Mouse (Mus musculus) midbrain, embryonic 11.5 days (tissue): ENCODE data around the gene Lrch3. TPM values are rescaled to one million over a fixed set of nuclear protein-coding genes. Genes with fewer than 3 reads are reported as not detected.
"Not testable (repeated sequence)": the region's sequence is repeated elsewhere in the genome, so short reads cannot be mapped to it uniquely, and the experiment has no call there.

Experiments
- ATAC-seq: fragments of 200-750 bp; cut with Nextera tagmentation; 2 replicates; pipeline ENCODE4 v1.8.0; 2017; ENCODE audit warnings: moderate TSS enrichment, moderate library complexity; ENCODE audit not compliant: low FRiP score
- DNase-seq: peaks from one replicate; pipeline ENCODE4 v3.0.0; 2015; ENCODE audit warnings: low spot score; ENCODE audit errors: missing footprints
- H3K27ac ChIP-seq: fragments of 300-500 bp; sonication (generic); 2 replicates; pipeline ENCODE4 v1.5.1; 2014; ENCODE audit warnings: low read depth, low read length
- H3K27me3 ChIP-seq: fragments of 300-500 bp; sonication (generic); 2 replicates; pipeline ENCODE4 v1.6.1; 2014; ENCODE audit warnings: mild to moderate bottlenecking, low read length, moderate library complexity, mixed read lengths; ENCODE audit not compliant: control insufficient read depth, insufficient read depth
- H3K36me3 ChIP-seq: fragments of 300-500 bp; sonication (generic); 2 replicates; pipeline ENCODE4 v1.6.1; 2014; ENCODE audit warnings: mild to moderate bottlenecking, low read length, moderate library complexity, mixed read lengths; ENCODE audit not compliant: control insufficient read depth, insufficient read depth
- H3K4me1 ChIP-seq: fragments of 300-500 bp; sonication (generic); 2 replicates; pipeline ENCODE4 v1.6.1; 2014; ENCODE audit warnings: low read length; ENCODE audit not compliant: control insufficient read depth, insufficient read depth
- H3K4me2 ChIP-seq: fragments of 300-500 bp; sonication (generic); 2 replicates; pipeline ENCODE4 v1.6.1; 2014; ENCODE audit warnings: mild to moderate bottlenecking, moderate library complexity
- H3K4me3 ChIP-seq: fragments of 300-500 bp; sonication (generic); 2 replicates; pipeline ENCODE4 v1.5.1; 2014; ENCODE audit warnings: low read depth, low read length
- H3K9ac ChIP-seq: fragments of 300-500 bp; sonication (generic); 2 replicates; pipeline ENCODE4 v1.6.1; 2014; ENCODE audit warnings: low read length
- H3K9me3 ChIP-seq: fragments of 300-500 bp; sonication (generic); 2 replicates; pipeline ENCODE4 v1.6.1; 2016; ENCODE audit warnings: low read length; ENCODE audit not compliant: control insufficient read depth
- WGBS: fragments of 180-500 bp; shearing (Covaris S2); extraction: QIAGEN DNeasy Blood & Tissue Kit; methylation state at CpG from one replicate; pipeline ENCODE4 v1.1.7; 2014; 5-methylcytosine and 5-hydroxymethylcytosine counted together
- polyA plus RNA-seq: library from polyadenylated mRNA; unstranded; fragments of >200 nt; fragmentation: Nextera tagmentation; extraction: Ambion mirVana; gene quantifications from 2 replicates; pipeline ENCODE4 v1.2.1, GENCODE M21; 2014

Lrch3 gene
- polyA plus RNA-seq = 33.7 and 37.9 TPM in 2 replicates

DNA sequence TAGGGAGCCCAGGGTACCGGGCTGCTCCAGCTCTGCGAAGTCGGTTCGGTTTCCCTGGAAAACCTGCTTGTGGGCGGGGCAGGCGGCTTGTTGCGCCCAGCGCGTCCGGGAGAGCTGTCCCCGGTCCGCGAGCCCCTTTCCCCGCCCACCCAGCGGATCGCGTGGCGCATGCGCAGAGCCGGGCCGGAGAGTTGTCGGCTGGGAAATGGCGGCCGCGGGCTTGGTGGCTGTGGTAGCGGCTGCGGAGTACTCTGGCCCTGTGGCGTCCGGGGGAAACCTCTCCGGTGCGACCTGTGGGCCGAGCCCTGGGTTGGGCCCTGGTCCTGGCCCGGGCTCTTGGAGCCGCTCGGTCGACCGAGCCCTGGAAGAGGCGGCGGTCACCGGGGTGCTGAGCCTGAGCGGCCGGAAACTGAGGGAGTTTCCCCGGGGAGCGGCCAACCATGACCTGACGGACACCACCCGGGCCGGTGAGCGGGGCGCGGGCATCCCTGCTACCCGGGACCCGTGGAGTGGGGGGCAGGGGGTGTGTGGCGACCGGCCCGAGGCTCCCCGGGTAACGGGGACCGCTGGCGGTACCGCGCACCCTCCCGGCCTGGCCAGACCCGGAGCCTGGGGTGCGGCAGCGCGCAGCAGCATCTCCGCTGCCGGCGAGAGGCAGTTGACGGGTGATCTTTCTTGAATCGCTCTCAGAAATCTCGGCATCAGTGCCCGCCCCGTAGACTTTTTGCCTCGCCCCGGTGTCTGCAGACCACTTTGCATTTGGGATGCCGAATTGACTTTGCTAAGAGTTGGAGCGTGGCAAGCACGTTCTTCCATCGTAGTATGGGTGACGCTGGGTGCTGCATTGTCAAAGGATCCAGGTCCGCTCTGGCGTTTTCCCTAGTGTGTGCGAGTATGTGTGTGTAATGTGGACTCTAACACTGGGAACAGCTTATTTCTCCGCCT, at the start of gene Lrch3:
Gene Lrch3 (plus strand): TSS at position 164 of the 945 bp plus-strand sequence.
- Histone ChIP-seq H3K4me3 (peak within 1 kb of the TSS; percentile 97), H3K27me3 (no peaks in the 10 kb centered on the region), H3K9ac (peak within 1 kb of the TSS; percentile 96), H3K4me1 (peaks cover 3% of the 10 kb centered on the region; the same call in 1 of the 2 replicates), H3K36me3 (no peaks in the 10 kb centered on the region), H3K9me3 (no peaks in the 10 kb centered on the region), H3K27ac (peak within 1 kb of the TSS; percentile 54), H3K4me2 (peak within 1 kb of the TSS; percentile 78)
- ATAC-seq = peak; percentile 91
- peak; percentile 99 for DNase-seq
- WGBS = under 1% methylated on average over 85 of the region's 85 CpGs

DNA sequence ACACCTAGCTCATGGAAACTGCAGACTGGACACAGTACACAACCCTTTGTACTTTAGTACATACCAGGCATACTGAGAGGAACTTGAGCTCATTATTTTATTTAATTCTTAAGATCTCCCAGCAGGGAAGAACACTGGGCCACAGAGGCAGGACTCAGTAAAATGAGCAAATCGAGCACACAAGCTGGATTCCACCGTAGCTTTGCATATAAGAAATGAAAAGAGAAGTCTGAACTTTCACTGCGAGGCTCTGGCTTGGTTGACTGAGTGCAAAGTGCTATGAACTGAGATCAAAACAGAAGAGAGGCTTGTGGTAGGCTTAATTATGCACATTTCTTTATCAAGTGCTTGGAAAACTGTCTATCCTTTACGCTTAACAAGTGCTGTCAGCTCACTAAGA, 48.5 kb upstream of the Lrch3 start:
- Histone ChIP-seq H3K9ac (no peak overlapping the region), H3K9me3 (no peaks in the 10 kb centered on the region), H3K4me2 (no peak overlapping the region), H3K4me1 (peaks cover 7% of the 10 kb centered on the region), H3K4me3 (no peak overlapping the region), H3K27me3 (no peaks in the 10 kb centered on the region), H3K36me3 (no peaks in the 10 kb centered on the region), H3K27ac (no peak overlapping the region)
- WGBS = 85% methylated on average over 4 of the region's 4 CpGs
- DNase-seq = no peak
- no peak for ATAC-seq

DNA sequence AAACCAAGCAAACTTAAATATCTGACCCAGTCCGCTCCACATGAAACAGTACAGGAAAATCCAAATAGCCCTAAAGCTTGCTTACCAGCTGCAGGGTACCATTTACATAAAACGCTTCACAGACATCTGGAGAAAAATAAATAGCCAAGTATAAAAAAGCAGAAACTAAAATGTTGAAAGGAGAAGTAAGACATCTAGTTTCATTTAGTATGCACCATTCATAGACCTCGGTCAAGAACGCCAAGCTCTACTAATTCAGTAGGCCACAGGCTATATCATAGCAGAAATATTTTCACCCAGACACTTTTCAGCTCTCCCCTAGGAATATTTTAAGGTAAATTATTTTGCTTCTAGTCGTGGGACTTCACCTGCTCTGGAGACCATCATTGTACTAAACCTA, 47.2 kb upstream of the Lrch3 start:
- Histone ChIP-seq H3K27ac (no peak overlapping the region), H3K9me3 (no peaks in the 10 kb centered on the region), H3K36me3 (no peaks in the 10 kb centered on the region), H3K27me3 (no peaks in the 10 kb centered on the region), H3K4me3 (no peak overlapping the region), H3K4me1 (peaks cover 7% of the 10 kb centered on the region), H3K4me2 (no peak overlapping the region), H3K9ac (no peak overlapping the region)
- DNase-seq = no peak
- WGBS = 86% methylated on average over 5 of the region's 5 CpGs
- ATAC-seq = no peak

DNA sequence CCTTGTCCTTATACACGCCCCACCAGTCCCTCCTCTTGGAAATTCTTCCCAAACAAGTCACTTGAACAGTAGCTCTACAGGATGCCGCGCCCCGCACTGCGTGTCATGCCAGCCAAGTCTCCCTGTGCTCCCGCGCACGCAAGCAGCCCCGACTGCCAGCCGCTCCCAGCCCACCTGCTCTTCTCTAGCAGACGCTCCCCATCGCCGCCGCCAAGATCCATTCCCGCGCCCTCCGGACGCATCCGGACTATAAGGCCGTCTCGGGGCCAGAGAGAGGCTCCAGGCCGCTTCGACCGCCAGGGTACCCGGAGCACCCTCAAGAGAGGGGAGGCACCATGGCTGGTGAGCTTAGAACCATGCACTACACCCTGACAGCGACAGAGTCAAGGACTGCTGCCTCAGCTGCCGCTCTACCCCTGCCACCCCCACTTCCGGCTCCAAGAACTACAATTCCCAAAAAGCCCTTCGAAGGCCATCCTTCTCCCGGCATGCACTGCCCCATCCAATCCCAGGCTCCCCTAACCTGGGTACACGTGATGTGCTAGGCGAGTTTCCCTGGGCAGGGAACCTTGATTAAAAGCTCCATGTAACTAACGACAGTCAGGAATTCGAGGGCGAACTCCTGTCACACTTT, 45.9 kb upstream of the Lrch3 start:
- Histone ChIP-seq H3K4me1 (peaks cover 7% of the 10 kb centered on the region), H3K9me3 (no peaks in the 10 kb centered on the region), H3K36me3 (no peaks in the 10 kb centered on the region), H3K27ac (no peak overlapping the region), H3K4me3 (peak overlapping the region; percentile 59), H3K4me2 (peak overlapping the region; percentile 77), H3K27me3 (no peaks in the 10 kb centered on the region), H3K9ac (peak overlapping the region; percentile 64)
- DNase-seq (peak; percentile 98), ATAC-seq (peak; percentile 99)
- under 1% methylated on average over 35 of the region's 35 CpGs for WGBS

DNA sequence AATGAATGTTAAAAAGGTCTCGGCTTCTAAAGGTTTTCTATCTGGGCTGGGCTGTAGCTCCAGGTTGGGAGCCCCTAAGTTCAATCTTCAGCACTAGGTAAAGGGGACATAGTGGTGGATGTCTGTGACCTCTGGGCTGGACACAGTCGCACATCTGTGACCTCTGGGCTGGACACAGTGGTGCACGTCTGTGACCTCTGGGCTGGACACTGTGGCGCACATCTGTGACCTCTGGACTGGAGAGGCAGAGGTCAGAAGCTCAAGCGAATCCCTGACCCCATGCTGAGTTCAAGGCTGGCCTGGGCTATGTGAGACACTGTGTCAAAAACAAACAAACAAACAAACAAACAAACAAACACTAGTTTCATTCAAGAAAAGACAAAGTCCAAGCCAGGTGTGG, 43.7 kb upstream of the Lrch3 start:
- WGBS = 66% methylated on average over 5 of the region's 5 CpGs
- Histone ChIP-seq H3K36me3 (no peaks in the 10 kb centered on the region), H3K4me2 (no peak overlapping the region), H3K9ac (no peak overlapping the region), H3K27me3 (no peaks in the 10 kb centered on the region), H3K9me3 (no peaks in the 10 kb centered on the region), H3K4me3 (no peak overlapping the region), H3K27ac (no peak overlapping the region), H3K4me1 (peaks cover 7% of the 10 kb centered on the region)
- no peak for ATAC-seq
- no peak for DNase-seq

DNA sequence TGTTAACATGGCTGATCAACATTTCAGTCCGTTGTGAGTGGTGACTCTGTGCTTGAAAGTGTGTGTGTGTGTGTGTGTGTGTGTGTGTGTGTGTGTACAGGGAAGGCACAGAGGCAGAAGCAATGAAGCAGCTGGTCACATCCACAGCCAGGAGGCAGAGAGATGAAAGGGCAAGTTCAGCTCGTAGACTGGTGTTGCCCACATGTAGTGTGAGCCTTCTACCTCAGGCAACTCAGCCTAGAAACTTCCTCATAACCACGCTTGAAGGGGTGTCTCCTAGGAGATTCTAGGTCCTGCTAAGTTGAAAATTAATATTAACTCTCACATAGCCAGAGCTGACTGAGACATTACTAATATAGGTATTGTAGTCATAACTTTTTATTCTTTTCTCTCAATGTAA, 40.5 kb upstream of the Lrch3 start:
- Histone ChIP-seq H3K4me3 (no peak overlapping the region), H3K36me3 (no peaks in the 10 kb centered on the region), H3K27ac (no peak overlapping the region), H3K4me2 (no peak overlapping the region), H3K4me1 (peaks cover 3% of the 10 kb centered on the region; the same call in 1 of the 2 replicates), H3K27me3 (no peaks in the 10 kb centered on the region; the same call in 1 of the 2 replicates), H3K9me3 (no peaks in the 10 kb centered on the region), H3K9ac (no peak overlapping the region)
- ATAC-seq (no peak), DNase-seq (no peak)
- 64% methylated on average over 3 of the region's 3 CpGs for WGBS

GRCm38 (mm10) chr16:32875281-32875680, 38.6 kb upstream of the Lrch3 start:
- H3K4me3 ChIP-seq, H3K4me2 ChIP-seq, H3K9me3 ChIP-seq, H3K27ac ChIP-seq, H3K27me3 ChIP-seq, H3K9ac ChIP-seq, ATAC-seq, H3K36me3 ChIP-seq, DNase-seq, H3K4me1 ChIP-seq: not testable (repeated sequence)
- 69% methylated on average over 1 of the region's 1 CpGs for WGBS

- H3K9ac ChIP-seq = no peak overlapping the region
- no peak overlapping the region for H3K4me2 ChIP-seq
- ATAC-seq (no peak), DNase-seq (no peak)
- WGBS = 96% methylated on average over 3 of the region's 3 CpGs
- H3K4me3 ChIP-seq = no peak overlapping the region
- H3K4me1 ChIP-seq = peaks cover 6% of the 10 kb centered on the region
- H3K27ac ChIP-seq = no peak overlapping the region
- H3K36me3 ChIP-seq = no peaks in the 10 kb centered on the region
- H3K27me3 ChIP-seq = no peaks in the 10 kb centered on the region; the same call in 1 of the 2 replicates
- no peaks in the 10 kb centered on the region for H3K9me3 ChIP-seq
Measured at GRCm38 (mm10) chr16:32875847-32876246, 38.1 kb upstream of the Lrch3 start.

DNA sequence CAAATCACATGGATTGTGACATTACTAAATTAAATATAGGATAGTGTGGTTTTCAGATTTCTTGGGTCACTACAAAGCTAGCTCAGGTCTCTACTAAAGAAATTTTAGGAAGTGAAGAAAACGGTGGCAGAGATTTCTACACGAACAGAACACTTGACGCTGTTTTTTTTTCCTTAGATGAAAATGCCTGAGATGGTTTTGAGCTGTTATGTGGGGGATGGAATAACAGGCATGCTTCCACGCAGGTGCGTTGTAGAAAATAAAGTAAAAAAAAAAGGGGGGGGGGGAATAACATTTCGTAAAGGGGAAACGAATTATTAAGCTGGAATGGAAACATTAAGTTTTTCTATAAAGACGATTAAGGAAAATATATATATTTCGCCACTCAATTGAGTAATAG, 37.1 kb upstream of the Lrch3 start:
- 38% methylated on average over 9 of the region's 9 CpGs for WGBS
- no peaks in the 10 kb centered on the region for H3K9me3 ChIP-seq
- ATAC-seq (no peak), DNase-seq (no peak)
- H3K4me2 ChIP-seq = peak overlapping the region; percentile 80
- peak overlapping the region; percentile 89 for H3K9ac ChIP-seq
- no peaks in the 10 kb centered on the region for H3K36me3 ChIP-seq
- H3K4me1 ChIP-seq = peaks cover 6% of the 10 kb centered on the region
- no peak overlapping the region for H3K27ac ChIP-seq
- no peaks in the 10 kb centered on the region; the same call in 1 of the 2 replicates for H3K27me3 ChIP-seq
- peak overlapping the region; percentile 92 for H3K4me3 ChIP-seq
